Mouse (Mus musculus) forebrain, postnatal 0 days (tissue): ENCODE measurements around the gene Lcn2. TPM values are rescaled to one million over a fixed set of nuclear protein-coding genes. Genes with fewer than 3 reads are reported as not detected.

Source experiments
- ATAC-seq: fragments of 200-750 bp; cut with Nextera tagmentation; 2 replicates; pipeline ENCODE4 v1.8.0; 2017; ENCODE audit warnings: mild to moderate bottlenecking, moderate library complexity
- DNase-seq: peaks from one replicate; pipeline ENCODE4 v3.0.0-alpha.2; 2015
- H3K27ac ChIP-seq: fragments of 300-500 bp; sonication (generic); 2 replicates; pipeline ENCODE4 v1.5.1; 2014; ENCODE audit warnings: low read depth, mild to moderate bottlenecking, antibody characterized with exemption, low read length, moderate library complexity, mixed read lengths
- H3K27me3 ChIP-seq: fragments of 300-500 bp; sonication (generic); 2 replicates; pipeline ENCODE4 v1.6.1; 2014; ENCODE audit warnings: mild to moderate bottlenecking, low read length, mixed read lengths; ENCODE audit not compliant: insufficient read depth
- H3K36me3 ChIP-seq: fragments of 300-500 bp; sonication (generic); 2 replicates; pipeline ENCODE4 v1.6.1; 2014; ENCODE audit warnings: mild to moderate bottlenecking, moderate library complexity; ENCODE audit not compliant: insufficient read depth
- H3K4me1 ChIP-seq: fragments of 300-500 bp; sonication (generic); 2 replicates; pipeline ENCODE4 v1.6.1; 2014; ENCODE audit warnings: antibody characterized with exemption; ENCODE audit not compliant: insufficient read depth
- H3K4me2 ChIP-seq: fragments of 300-500 bp; sonication (generic); 2 replicates; pipeline ENCODE4 v1.6.1; 2014; ENCODE audit warnings: low read depth, mild to moderate bottlenecking, moderate library complexity
- H3K4me3 ChIP-seq: fragments of 300-500 bp; sonication (generic); 2 replicates; pipeline ENCODE4 v1.5.1; 2014; ENCODE audit warnings: low read depth, low read length, mixed read lengths
- H3K9ac ChIP-seq: fragments of 300-500 bp; sonication (generic); 2 replicates; pipeline ENCODE4 v1.6.1; 2014; ENCODE audit warnings: mild to moderate bottlenecking
- H3K9me3 ChIP-seq: fragments of 300-500 bp; sonication (generic); 2 replicates; pipeline ENCODE4 v1.6.1; 2016; ENCODE audit warnings: low read length
- CTCF ChIP-seq: sonication (generic); IDR thresholded peaks from 2 replicates; pipeline ENCODE4 v1.5.1; 2016; ENCODE audit warnings: antibody characterized with exemption, control low read depth, low read depth
- WGBS: fragments of 180-500 bp; shearing (Covaris S2); extraction: QIAGEN DNeasy Blood & Tissue Kit; methylation state at CpG from one replicate; pipeline ENCODE4 v1.1.7; 2014; 5-methylcytosine and 5-hydroxymethylcytosine counted together
- polyA plus RNA-seq: library from polyadenylated mRNA; unstranded; fragments of >200 nt; fragmentation: Nextera tagmentation; extraction: Ambion mirVana; gene quantifications from 2 replicates; pipeline ENCODE4 v1.2.1, GENCODE M21; 2015
- total RNA-seq: library from RNA; depleted of rRNA; stranded (reverse); fragments of >200 nt; gene quantifications from 2 replicates; pipeline ENCODE4 v1.2.3, GENCODE M21; 2014

Gene Lcn2
- total and polyA plus RNA-seq, 2 experiments from 2014 or later = 0.63 to 1.2 TPM

DNA sequence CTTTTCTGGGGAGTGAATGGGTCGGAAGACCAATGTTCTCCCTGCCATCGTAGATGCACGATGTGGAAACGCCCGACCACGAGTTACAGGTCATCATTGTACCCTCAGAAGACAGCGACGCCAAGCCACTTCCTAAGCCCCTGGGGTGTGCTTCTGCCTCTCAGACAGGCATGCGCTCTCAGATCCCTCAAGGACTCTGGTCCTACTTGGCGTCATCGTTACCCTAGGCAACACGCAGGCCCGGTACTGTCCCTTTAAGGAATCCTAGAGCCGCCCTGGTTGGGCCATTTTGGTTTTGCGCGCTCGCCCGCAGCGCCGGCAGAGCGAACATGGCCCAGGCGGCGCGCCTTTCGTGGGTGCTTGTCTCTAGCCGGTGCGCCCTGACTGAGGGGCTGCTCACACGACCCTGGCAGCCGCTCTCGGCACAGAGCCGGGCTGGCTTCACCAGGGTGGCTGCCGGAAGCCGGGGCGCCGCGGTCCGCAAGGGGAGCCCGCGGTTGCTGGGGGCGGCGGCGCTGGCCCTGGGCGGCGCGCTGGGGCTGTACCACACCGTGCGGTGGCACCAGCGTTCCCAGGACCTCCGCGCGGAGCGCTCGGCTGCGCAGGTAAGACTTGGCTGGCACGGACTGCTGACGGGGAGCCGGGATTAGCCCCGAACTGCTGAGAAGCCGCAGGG, 8.0 kb upstream of the Lcn2 start:
- peak overlapping the region; percentile 86 for H3K27ac ChIP-seq
- H3K27me3 ChIP-seq = no peaks in the 10 kb centered on the region
- H3K4me2 ChIP-seq = peak overlapping the region; percentile 91
- peak; percentile 4; the same call in 1 of the 2 replicates for TF ChIP-seq CTCF
- peaks cover 6% of the 10 kb centered on the region; the same call in 1 of the 2 replicates for H3K4me1 ChIP-seq
- H3K36me3 ChIP-seq = peaks cover 19% of the 10 kb centered on the region
- 5% methylated on average over 57 of the region's 59 CpGs for WGBS
- no peaks in the 10 kb centered on the region for H3K9me3 ChIP-seq
- H3K9ac ChIP-seq = peak overlapping the region; percentile 87
- ATAC-seq (peak; percentile 98), DNase-seq (peak; percentile 96)
- H3K4me3 ChIP-seq = peak overlapping the region; percentile 89

DNA sequence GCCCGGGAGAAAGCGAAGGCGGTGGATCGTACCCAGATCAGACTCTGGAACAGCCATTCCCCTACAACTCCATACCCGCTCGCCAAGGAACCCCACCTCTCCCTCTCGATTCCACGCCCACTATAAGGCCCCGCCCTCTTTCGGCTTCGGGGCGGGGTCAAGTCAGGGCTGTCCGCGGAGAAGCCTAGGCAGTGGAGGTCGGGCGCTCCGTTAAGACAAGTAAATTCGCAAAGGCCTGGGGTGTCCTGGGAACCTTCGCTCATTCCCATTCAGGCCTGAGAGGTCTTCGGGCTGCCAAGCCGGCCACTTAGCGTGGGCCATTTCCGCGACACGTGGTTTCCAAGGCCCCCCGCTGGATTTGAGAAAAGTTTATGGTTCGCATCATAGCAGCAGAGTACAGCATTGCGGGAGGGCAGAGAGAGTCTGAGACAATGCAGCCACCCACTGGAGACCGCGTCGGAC, 7.5 kb upstream of the Lcn2 start, which contains the start of gene Ptges2:
TSS of gene Ptges2 (plus strand) at position 413 of the 462 bp plus-strand sequence.
- H3K4me2 ChIP-seq = peak within 1 kb of the TSS; percentile 91
- H3K9me3 ChIP-seq = no peaks in the 10 kb centered on the region
- H3K4me1 ChIP-seq = peaks cover 6% of the 10 kb centered on the region; the same call in 1 of the 2 replicates
- TF ChIP-seq CTCF = no peak
- ATAC-seq = peak; percentile 91
- H3K36me3 ChIP-seq = peaks cover 13% of the 10 kb centered on the region
- WGBS = 2% methylated on average over 31 of the region's 31 CpGs
- peak within 1 kb of the TSS; percentile 86 for H3K27ac ChIP-seq
- no peak for DNase-seq
- no peaks in the 10 kb centered on the region for H3K27me3 ChIP-seq
- H3K4me3 ChIP-seq = peak within 1 kb of the TSS; percentile 89
- peak within 1 kb of the TSS; percentile 87 for H3K9ac ChIP-seq

GRCm38 (mm10) chr2:32394973-32395372, 6.9 kb upstream of the Lcn2 start:
- no peaks in the 10 kb centered on the region for H3K27me3 ChIP-seq
- H3K4me2 ChIP-seq = peak overlapping the region; percentile 91
- ATAC-seq (no peak), DNase-seq (no peak)
- 4% methylated on average over 8 of the region's 8 CpGs for WGBS
- no peaks in the 10 kb centered on the region for H3K9me3 ChIP-seq
- H3K9ac ChIP-seq = peak overlapping the region; percentile 87
- peaks cover 6% of the 10 kb centered on the region; the same call in 1 of the 2 replicates for H3K4me1 ChIP-seq
- peaks cover 7% of the 10 kb centered on the region; the same call in 1 of the 2 replicates for H3K36me3 ChIP-seq
- H3K4me3 ChIP-seq = peak overlapping the region; percentile 89
- H3K27ac ChIP-seq = peak overlapping the region; percentile 86
- TF ChIP-seq CTCF = peak; percentile 64

- Histone ChIP-seq H3K4me2 (no peak overlapping the region), H3K9ac (no peak overlapping the region), H3K27me3 (no peaks in the 10 kb centered on the region), H3K4me3 (no peak overlapping the region), H3K27ac (no peak overlapping the region), H3K9me3 (no peaks in the 10 kb centered on the region), H3K4me1 (peaks cover 6% of the 10 kb centered on the region; the same call in 1 of the 2 replicates), H3K36me3 (no peaks in the 10 kb centered on the region)
- DNase-seq (no peak), ATAC-seq (no peak)
- 82% methylated on average over 5 of the region's 5 CpGs for WGBS
- TF ChIP-seq CTCF = no peak
These were observed 4.0 kb upstream of the Lcn2 start for GRCm38 (mm10) chr2:32392063-32392462.

- H3K27me3 ChIP-seq = no peaks in the 10 kb centered on the region
- H3K9me3 ChIP-seq = no peaks in the 10 kb centered on the region
- 75% methylated on average over 8 of the region's 8 CpGs for WGBS
- no peak overlapping the region for H3K9ac ChIP-seq
- H3K36me3 ChIP-seq = no peaks in the 10 kb centered on the region
- H3K4me2 ChIP-seq = no peak overlapping the region
- no peak for TF ChIP-seq CTCF
- DNase-seq (no peak), ATAC-seq (no peak)
- no peak overlapping the region for H3K27ac ChIP-seq
- no peak overlapping the region for H3K4me3 ChIP-seq
- peaks cover 3% of the 10 kb centered on the region; the same call in 1 of the 2 replicates for H3K4me1 ChIP-seq
These were observed 2.8 kb upstream of the Lcn2 start for GRCm38 (mm10) chr2:32390871-32391270.

- H3K4me2 ChIP-seq = no peak overlapping the region
- TF ChIP-seq CTCF = no peak
- 80% methylated on average over 2 of the region's 2 CpGs for WGBS
- H3K4me3 ChIP-seq = no peak overlapping the region
- no peaks in the 10 kb centered on the region for H3K36me3 ChIP-seq
- H3K4me1 ChIP-seq = no peaks in the 10 kb centered on the region
- DNase-seq (no peak), ATAC-seq (no peak)
- no peak overlapping the region for H3K9ac ChIP-seq
- H3K27me3 ChIP-seq = no peaks in the 10 kb centered on the region
- H3K27ac ChIP-seq = no peak overlapping the region
- H3K9me3 ChIP-seq = no peaks in the 10 kb centered on the region
These were observed 1.1 kb upstream of the Lcn2 start for GRCm38 (mm10) chr2:32389157-32389556.

DNA sequence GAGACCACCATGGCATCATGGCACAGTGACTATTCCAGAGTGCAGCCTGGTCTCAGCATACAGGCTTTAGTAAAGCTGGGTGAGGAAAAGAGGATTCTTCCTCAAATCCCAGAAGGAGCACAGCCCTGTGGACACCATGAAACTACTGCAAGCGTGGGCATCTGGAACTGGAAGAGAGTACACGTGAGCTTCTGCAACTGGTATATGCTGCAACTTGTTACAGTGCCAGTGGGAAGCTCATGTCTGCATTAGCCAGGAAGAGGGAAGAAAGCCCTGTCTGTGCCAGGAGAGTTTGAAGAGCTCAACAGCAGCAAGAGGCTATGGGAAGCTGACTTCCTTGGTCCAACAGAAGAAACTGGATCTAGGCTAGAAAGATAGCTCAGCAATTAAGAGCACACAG, 5.4 kb downstream of the Lcn2 start:
- H3K9ac ChIP-seq = no peak overlapping the region
- no peak overlapping the region for H3K4me2 ChIP-seq
- H3K9me3 ChIP-seq = no peaks in the 10 kb centered on the region
- peaks cover 5% of the 10 kb centered on the region; the same call in 1 of the 2 replicates for H3K4me1 ChIP-seq
- H3K27me3 ChIP-seq = no peaks in the 10 kb centered on the region
- WGBS = 68% methylated on average over 2 of the region's 2 CpGs
- DNase-seq (no peak), ATAC-seq (no peak)
- no peak for TF ChIP-seq CTCF
- peaks cover 24% of the 10 kb centered on the region for H3K36me3 ChIP-seq
- H3K4me3 ChIP-seq = no peak overlapping the region
- no peak overlapping the region for H3K27ac ChIP-seq
